Mouse (Mus musculus): ENCODE measurements around the gene Rpl32. TPM values are rescaled to one million over a fixed set of nuclear protein-coding genes. Genes with fewer than 3 reads are reported as not detected.

Rpl32 gene
- total RNA-seq, 2 experiments from 2014 or later: 471 to 520 TPM

- no peak for DNase-seq (ENCODE audit: extremely low spot score in 1 of 2, low spot score in 1 of 2)
Measured at GRCm38 (mm10) chr6:115772201-115772600, 36.3 kb downstream of the Rpl32 start.

- DNase-seq (ENCODE audit: extremely low spot score in 1 of 2, low spot score in 1 of 2): no peak
Measured at GRCm38 (mm10) chr6:115770852-115771251, 37.7 kb downstream of the Rpl32 start.

GRCm38 (mm10) chr6:115770059-115770670 lies 38.4 kb downstream of the Rpl32 start:
- DNase-seq (ENCODE audit: extremely low spot score in 1 of 2, low spot score in 1 of 2): no peak

- no peak for DNase-seq (ENCODE audit: extremely low spot score in 1 of 2, low spot score in 1 of 2)
Measured at GRCm38 (mm10) chr6:115768207-115768606, 40.3 kb downstream of the Rpl32 start.

GRCm38 (mm10) chr6:115767357-115767756 lies 41.2 kb downstream of the Rpl32 start:
- DNase-seq (ENCODE audit: extremely low spot score in 1 of 2, low spot score in 1 of 2): no peak

GRCm38 (mm10) chr6:115764179-115764578 lies 44.4 kb downstream of the Rpl32 start:
- no peak for DNase-seq (ENCODE audit: extremely low spot score in 1 of 2, low spot score in 1 of 2)

- DNase-seq (ENCODE audit: extremely low spot score in 1 of 2, low spot score in 1 of 2): no peak
Measured at GRCm38 (mm10) chr6:115761995-115762756, 46.4 kb downstream of the Rpl32 start, which contains the start of gene Tmem40. TSS of gene Tmem40 (minus strand) at chr6:115762410.

GRCm38 (mm10) chr6:115760982-115761381 lies 47.6 kb downstream of the Rpl32 start:
- no peak for DNase-seq (ENCODE audit: extremely low spot score in 1 of 2, low spot score in 1 of 2)

GRCm38 (mm10) chr6:115760137-115760536 lies 48.4 kb downstream of the Rpl32 start:
- no peak for DNase-seq (ENCODE audit: extremely low spot score in 1 of 2, low spot score in 1 of 2)

GRCm38 (mm10) chr6:115759461-115759860 lies 49.1 kb downstream of the Rpl32 start:
- no peak for DNase-seq (ENCODE audit: extremely low spot score in 1 of 2, low spot score in 1 of 2)

- DNase-seq (ENCODE audit: extremely low spot score in 1 of 2, low spot score in 1 of 2): no peak
Measured at GRCm38 (mm10) chr6:115758981-115759435, 49.5 kb downstream of the Rpl32 start.

- no peak for DNase-seq (ENCODE audit: extremely low spot score in 1 of 2, low spot score in 1 of 2)
Measured at GRCm38 (mm10) chr6:115755536-115755935, 53.0 kb downstream of the Rpl32 start.

Small RNA genes within 50 kb of the gene (microRNA-seq; reads per million reads assigned to microRNA genes)
- gene Mir7660: 0 reads per million in 2 experiments

Other genes starting within 250 kb of the Rpl32 start
- gene Mkrn2os, start 216.2 kb downstream of the Rpl32 start, total RNA-seq (2021): not detected
- gene Mkrn2, start 206.8 kb downstream of the Rpl32 start, total RNA-seq (2021): 10 to 100 TPM; 37.8 to 43.2 TPM
- gene Raf1, start 132.1 kb downstream of the Rpl32 start, total RNA-seq (2021): 100 to 1,000 TPM in 1 of 2 experiments, 10 to 100 TPM in 1; 83.6 to 106 TPM
- gene Tmem40, start 46.3 kb downstream of the Rpl32 start, total RNA-seq (2021): under 1 TPM in 1 of 2 experiments, not detected in 1; 0.62 TPM
- 1 to 10 TPM; 2.7 to 3.8 TPM for gene Cand2, start 34.2 kb downstream of the Rpl32 start, total RNA-seq (2021)
- 1 to 10 TPM; 2.8 to 3.8 TPM for gene Efcab12, start 29.7 kb upstream of the Rpl32 start, total RNA-seq (2021)
- gene Mbd4, start 44.6 kb upstream of the Rpl32 start, total RNA-seq (2021): 1 to 10 TPM; 5.8 to 6.1 TPM
- gene Ift122, start 44.7 kb upstream of the Rpl32 start, total RNA-seq (2021): 10 to 100 TPM; 26.7 to 28.7 TPM
- under 1 TPM; 0.49 to 0.59 TPM for gene Rho, start 123.0 kb upstream of the Rpl32 start, total RNA-seq (2021)
- not detected for gene H1foo, start 136.2 kb upstream of the Rpl32 start, total RNA-seq (2021)
- gene Plxnd1, start 186.3 kb upstream of the Rpl32 start, total RNA-seq (2021): 10 to 100 TPM; 17.8 to 24.5 TPM